Mouse (Mus musculus): ENCODE results near the gene 5730522E02Rik. TPM values are rescaled to one million over a fixed set of nuclear protein-coding genes. Genes with fewer than 3 reads are reported as not detected.

Gene 5730522E02Rik
- polyA plus RNA-seq, 1 experiment: 11.8 TPM

DNA sequence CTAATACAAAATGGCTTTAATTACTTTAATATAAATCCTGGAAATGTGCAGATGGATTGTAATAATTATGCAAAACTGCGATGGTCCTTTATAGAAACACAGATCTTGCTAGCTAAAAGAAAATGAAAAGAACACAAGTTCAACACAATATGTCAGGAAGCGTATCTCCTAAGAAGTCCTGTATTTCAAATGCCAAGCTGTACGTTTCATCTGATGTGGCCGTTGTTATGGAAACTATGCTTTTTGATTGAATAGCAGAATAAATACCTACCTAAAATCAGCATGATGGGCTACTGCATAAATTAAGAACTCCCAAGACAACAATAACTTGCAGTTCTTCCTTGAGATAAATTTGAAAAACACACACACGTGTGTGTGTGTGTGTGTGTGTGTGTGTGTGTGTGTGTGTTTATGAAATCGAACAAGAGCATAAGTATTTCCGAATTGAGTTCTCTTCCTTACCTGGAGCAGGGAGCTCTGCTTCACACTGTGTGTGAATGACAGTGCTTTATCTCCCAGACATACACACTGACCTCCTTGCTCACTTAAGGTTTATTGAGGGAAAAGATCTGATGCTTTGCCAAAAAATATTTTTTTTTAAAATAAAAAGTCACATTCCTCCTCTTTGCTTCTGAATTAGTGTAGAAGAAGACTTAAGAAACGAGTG is 149.0 kb downstream of the 5730522E02Rik start:
- no peak for DNase-seq (ENCODE audit: extremely low spot score in 1 of 2, low spot score in 1 of 2)

DNA sequence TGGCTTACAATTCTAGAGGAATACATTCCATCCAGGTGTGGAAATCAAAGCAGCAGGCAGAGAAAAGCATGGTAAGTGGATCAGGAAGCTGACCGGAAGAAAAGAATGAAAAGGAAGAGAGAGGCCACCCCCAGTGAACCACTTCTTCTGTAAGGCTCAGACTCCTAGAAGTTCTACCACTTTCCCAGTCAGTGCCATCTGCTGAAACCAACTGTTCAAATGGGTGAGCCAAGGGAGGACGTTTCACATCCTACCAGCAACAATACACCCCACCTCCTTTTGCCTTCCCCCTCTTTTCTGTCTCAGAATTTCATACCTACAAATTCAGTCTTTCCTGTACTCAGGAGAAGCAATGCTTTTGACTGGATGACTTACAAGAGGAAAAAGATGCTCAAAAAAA is 197.0 kb downstream of the 5730522E02Rik start:
- DNase-seq (ENCODE audit: extremely low spot score in 1 of 2, low spot score in 1 of 2): peak in 1 of 2 experiments; percentile 67

DNA sequence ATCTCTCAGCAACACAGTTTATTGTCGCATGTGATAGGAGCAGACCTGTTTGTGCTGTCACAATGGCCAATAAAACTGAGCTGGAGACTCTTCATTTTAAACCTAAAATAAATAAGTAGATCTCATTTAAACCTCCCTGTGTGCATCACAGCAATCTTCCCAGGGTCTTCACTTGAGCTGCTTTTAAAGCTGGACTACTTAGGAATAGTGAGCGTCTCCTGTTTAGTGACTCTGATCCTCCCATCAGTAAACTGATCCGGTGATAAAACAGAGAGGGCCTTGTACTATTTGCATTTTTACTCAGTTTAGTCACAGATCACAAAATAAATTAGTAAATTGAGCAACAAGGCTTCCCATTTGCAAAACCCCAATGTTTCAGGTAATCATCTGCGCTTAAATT is 206.5 kb downstream of the 5730522E02Rik start:
- no peak for DNase-seq (ENCODE audit: extremely low spot score in 1 of 2, low spot score in 1 of 2)

GRCm38 (mm10) chr11:25999738-26000137 is 210.8 kb downstream of the 5730522E02Rik start:
- no peak for DNase-seq (ENCODE audit: extremely low spot score in 1 of 2, low spot score in 1 of 2)

DNA sequence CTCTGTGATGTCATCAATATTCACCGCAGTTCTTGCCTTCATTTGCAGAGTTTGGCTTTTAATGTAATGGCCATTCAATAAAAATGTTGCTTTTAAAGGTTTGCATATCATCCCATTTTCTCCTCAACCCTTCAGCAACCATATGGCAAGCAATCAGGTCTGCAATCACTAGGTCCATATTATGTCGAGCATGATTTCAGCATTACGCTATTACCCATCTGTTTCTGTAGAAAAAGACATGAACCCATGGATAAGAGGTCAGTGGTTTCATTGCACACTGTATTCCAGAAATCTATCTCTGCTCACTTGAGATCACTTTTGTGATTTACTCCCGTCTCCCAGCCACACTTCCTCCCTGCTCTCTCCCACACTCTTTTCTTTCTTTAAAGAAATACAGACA is 213.1 kb downstream of the 5730522E02Rik start:
- no peak for DNase-seq (ENCODE audit: extremely low spot score in 1 of 2, low spot score in 1 of 2)

DNA sequence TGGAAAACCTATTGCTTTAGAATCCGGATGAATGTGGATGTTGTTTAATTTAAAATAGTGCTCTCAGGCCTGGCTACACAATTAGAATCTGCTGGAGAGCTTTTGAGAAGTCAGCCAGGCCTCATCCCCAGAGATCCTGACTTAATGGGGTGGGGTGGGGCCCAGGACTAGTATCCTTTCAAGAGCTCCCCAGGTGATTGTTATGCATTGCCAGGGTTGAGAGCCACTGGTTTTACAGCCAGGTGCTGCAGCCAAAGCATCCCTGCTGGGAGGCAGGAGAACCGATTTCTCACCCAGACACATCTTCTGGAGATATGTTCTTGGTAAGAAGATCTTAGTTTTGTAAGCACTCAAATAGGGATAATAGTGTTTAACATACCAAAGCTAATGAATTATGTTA is 216.4 kb downstream of the 5730522E02Rik start:
- no peak for DNase-seq (ENCODE audit: extremely low spot score in 1 of 2, low spot score in 1 of 2)

GRCm38 (mm10) chr11:25992216-25992615 is 218.3 kb downstream of the 5730522E02Rik start:
- no peak for DNase-seq (ENCODE audit: extremely low spot score in 1 of 2, low spot score in 1 of 2)

GRCm38 (mm10) chr11:25978736-25979276 is 231.8 kb downstream of the 5730522E02Rik start:
- no peak for DNase-seq (ENCODE audit: extremely low spot score in 1 of 2, low spot score in 1 of 2)

- DNase-seq (ENCODE audit: extremely low spot score in 1 of 2, low spot score in 1 of 2): no peak
Observed at GRCm38 (mm10) chr11:25941504-25941903, 269.1 kb downstream of the 5730522E02Rik start.

DNA sequence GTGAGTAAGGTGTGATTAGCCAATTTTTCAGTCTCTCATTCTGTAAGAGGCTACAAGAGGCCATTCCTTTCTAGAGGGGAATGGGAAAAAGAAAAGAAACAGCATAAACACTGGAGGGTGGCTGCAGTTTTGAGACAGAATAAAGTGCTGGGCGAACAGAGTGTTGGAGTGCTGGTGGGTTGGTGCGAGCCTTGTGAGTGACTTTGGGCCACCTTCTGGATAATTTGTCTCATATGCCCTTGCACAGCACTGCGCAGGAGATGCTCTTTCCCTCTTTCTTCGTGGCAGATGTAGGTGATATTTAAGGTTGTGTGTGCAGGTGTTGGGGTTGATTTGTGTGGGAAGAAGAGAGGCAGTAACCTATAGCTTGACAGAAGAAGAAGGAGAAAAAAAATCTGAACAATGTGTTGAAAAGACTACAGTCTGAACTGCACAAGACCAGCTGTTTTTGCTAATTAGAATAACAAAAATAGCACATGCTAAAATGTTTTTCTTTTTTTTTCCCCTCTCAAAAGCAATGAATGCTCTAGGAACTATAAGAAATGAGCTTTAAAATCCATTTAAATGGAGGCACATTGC is 269.8 kb downstream of the 5730522E02Rik start:
- DNase-seq (ENCODE audit: extremely low spot score in 1 of 2, low spot score in 1 of 2): peak in 1 of 2 experiments; percentile 15

DNA sequence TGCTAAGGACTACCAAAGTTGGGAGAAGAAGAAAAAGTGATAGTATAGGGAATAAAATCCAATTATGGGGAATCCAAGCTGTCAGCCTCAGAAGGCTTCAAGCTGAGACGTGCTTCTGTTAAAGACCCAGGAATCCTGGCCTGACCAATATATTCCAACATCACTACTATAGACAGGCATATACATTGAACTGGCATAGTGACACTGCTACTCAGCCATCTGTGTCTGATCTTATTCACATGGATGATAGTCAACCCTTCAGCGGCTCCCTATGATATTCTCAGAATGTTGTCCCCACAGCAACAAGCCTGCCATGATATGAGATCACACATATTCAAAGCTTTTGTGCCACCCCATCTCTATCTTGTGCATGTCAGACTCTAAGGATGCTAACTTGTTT is 284.3 kb downstream of the 5730522E02Rik start:
- DNase-seq (ENCODE audit: extremely low spot score in 1 of 2, low spot score in 1 of 2): no peak

DNA sequence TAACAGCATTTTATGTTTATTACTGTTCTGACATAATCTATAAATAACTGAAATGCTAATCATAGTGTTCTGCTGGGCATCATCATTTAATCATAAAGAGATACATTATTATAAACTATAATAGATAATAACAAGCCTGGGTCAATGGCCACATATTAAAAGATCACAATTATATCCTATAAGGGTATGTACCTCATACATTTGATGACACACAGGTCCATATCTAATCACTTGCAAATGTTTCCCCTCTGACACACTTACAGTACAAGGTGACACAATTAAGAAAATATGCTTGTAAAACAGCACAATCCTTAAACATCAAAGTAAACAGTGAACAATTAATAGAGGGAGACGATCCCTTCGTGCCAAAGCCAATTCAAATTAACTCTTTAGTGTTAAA is 308.2 kb downstream of the 5730522E02Rik start:
- no peak for DNase-seq (ENCODE audit: extremely low spot score in 1 of 2, low spot score in 1 of 2)

GRCm38 (mm10) chr11:25901666-25902065 is 308.9 kb downstream of the 5730522E02Rik start:
- DNase-seq (ENCODE audit: extremely low spot score in 1 of 2, low spot score in 1 of 2): no peak

DNA sequence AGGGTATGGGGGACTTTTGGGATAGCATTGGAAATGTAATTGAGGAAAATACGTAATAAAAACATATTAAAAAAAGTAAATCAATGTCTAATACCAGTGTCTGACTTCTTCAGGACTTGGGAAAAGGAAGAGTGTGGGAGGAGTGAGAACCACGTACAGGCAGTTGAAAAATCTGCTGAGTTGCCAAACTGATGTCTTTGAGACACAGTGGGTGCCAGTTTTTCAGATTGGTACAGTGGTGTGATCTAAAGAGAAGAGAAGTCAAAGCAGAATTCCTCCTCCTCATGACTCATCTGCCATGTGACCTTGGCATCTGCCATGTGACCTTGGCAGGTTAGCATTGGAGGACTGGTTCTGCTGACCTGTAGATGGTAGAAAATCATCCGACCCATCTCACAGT is 316.7 kb downstream of the 5730522E02Rik start:
- DNase-seq (ENCODE audit: extremely low spot score in 1 of 2, low spot score in 1 of 2): peak in 1 of 2 experiments; percentile 45

DNA sequence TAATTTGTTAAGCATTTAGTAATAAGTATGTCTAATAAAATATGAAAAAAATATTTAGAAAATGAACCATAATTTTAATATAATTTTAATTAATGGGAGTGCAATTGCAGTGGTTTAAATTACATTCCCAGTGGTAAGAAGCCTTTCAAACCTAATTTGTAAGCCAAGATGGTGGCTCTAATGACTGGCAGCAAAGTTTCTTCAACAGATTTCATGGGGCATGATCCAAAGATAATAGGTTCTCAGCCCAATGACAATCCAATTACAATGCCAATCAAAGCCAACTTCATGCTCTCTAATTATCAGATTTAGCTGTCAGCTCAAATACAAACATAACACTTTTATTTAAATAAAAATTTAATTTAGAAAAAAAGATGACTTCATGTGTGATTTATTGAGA is 337.6 kb downstream of the 5730522E02Rik start:
- DNase-seq (ENCODE audit: extremely low spot score in 1 of 2, low spot score in 1 of 2): no peak

- DNase-seq (ENCODE audit: extremely low spot score in 1 of 2, low spot score in 1 of 2): no peak
Observed at GRCm38 (mm10) chr11:25872317-25872716, 338.2 kb downstream of the 5730522E02Rik start.

DNA sequence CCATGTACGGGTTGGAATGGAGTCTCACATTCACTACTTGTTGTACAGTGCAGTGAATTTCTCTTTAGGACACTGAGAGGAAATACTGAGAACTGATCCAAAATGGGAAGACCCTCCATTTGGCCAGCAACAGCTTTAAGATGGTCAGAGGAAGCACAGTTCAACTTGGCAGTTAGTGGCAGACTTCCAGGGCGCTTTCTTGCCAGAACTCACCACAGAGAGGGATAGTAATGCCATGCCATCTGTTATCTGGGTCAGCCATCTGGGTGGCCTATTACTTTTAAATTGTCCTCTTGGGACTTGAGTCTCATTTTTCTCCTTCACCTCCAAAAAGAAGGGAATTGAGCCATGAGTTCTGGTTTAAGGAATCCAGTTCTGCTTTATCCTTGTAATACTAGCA is 344.3 kb downstream of the 5730522E02Rik start:
- DNase-seq (ENCODE audit: extremely low spot score in 1 of 2, low spot score in 1 of 2): no peak

DNA sequence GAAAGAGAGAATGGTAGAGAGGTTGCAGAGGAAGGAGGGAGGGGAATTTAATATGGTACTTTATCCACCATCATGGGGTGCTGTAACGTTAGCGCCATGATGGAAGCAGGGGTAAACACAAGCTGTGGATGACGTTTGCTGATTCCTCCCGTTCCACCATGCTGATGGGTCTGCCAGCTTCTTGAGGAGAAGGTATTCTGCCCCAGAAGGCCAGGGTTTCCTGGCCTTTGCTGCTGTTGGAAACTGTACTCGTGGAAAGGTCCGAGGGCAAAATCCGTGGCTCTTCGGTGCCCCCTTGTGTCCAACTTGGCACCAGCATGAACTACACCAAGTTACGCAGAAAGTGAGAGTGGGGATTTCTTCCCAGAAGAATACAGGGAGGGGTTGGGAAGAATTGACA is 347.9 kb downstream of the 5730522E02Rik start:
- peak in 1 of 2 experiments; percentile 88 for DNase-seq (ENCODE audit: extremely low spot score in 1 of 2, low spot score in 1 of 2)

GRCm38 (mm10) chr11:25856629-25857568 is 353.7 kb downstream of the 5730522E02Rik start:
- no peak for DNase-seq (ENCODE audit: extremely low spot score in 1 of 2, low spot score in 1 of 2)

DNA sequence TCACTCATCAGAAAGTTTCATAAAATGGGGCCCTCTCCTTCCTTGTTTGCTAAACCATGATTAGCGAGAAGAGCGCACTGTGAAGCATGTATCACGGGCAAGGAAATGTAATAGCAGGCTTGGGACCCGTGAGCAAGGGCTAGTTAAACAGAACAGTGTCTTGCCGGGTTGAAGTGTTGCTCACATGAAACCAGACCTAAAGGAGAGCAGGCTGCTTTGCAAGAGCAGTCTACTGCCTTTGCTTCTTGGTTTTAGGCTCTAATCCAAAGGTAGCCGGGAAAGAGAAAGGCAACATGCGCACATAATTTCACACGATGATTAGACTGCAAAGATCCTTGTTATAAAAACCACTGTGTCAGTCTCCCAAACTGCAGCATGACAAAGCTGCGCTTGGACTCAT is 354.8 kb downstream of the 5730522E02Rik start:
- no peak for DNase-seq (ENCODE audit: extremely low spot score in 1 of 2, low spot score in 1 of 2)

DNA sequence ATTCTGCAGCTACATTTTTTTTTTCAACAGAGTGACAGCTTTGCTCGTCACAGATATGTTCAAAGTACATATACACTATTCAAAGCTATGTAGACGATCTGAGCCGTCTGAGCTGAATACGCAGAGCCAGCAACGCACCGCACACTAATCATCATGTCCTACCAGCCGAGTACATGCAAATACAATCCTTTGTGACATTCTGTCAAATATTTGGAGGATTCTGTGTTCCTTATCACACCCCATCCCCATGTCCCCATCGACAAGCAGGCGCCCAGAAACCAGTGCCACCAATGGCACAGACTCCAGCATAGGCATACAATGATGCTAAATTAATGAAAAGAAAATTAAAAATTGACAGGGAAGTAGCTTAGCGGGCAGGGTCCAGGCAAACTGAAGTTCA is 356.3 kb downstream of the 5730522E02Rik start:
- DNase-seq (ENCODE audit: extremely low spot score in 1 of 2, low spot score in 1 of 2): no peak
